Mouse (Mus musculus) c-Kit-positive CD71-positive TER-119-positive erythroid progenitor cells, embryonic 14.5 days (primary cell): Measurements from ENCODE around the gene Reck.

Experiments
- DNase-seq: peaks from one replicate; pipeline ENCODE4 v3.0.0-alpha.2; 2013; ENCODE audit warnings: low spot score

Gene Reck

DNA sequence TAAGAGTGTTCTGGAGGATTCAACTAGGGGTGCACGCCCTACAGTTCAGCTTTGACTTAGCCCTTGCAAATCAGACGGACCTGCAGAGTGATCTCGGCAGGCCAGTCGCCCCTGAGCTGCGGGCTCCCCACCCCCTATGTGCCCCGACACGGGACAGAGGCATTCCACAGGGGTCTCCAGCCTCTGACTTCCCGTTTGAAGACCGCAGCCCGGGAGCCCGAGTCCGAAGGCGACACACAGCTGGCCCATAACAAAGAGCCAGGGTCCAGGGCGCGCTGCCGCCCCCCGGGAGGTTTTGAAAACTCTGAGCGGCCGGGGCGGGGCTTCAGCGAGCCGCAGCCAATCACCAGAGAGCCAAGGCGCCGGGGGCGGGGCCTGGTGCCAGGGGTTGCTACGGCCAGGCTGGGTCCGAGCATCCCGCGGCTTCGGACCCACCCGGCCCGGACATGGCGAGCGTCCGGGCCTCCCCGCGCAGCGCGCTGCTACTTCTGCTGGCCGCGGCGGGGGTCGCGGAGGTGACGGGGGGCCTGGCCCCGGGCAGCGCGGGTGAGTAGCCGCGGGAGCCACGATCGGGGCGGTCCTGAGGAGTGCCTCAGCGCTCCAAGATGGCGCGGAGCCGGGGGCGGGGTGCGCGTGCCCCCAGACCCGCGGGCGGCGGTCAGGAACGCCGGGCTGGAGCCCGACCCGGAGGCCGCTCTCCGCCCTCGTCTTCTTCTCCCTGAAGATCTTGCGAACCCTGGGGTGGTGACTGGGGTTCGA is at the start of gene Reck:
TSS of gene Reck (plus strand) at position 371 of the 759 bp plus-strand sequence.
- DNase-seq = peak; percentile 48

DNA sequence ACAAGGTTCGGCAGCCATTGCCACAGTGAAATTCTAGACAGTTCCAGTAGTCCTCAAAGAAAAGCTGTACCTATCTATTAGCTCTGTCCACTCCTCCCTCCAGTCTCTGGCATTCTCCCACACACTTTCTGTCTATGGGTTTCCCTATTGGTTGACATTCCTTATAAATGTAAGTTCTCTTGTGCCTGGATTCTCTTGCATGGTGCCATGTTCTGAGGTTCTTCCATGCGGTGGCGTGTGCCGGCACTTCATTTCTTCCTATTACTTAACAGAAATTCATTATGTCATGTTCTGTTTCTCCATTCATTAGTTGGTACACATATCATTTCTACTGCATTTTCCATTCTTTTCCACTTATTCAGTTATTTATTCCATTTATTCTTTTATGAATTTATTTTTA is 46.5 kb upstream of the Reck start:
- no peak for DNase-seq

DNA sequence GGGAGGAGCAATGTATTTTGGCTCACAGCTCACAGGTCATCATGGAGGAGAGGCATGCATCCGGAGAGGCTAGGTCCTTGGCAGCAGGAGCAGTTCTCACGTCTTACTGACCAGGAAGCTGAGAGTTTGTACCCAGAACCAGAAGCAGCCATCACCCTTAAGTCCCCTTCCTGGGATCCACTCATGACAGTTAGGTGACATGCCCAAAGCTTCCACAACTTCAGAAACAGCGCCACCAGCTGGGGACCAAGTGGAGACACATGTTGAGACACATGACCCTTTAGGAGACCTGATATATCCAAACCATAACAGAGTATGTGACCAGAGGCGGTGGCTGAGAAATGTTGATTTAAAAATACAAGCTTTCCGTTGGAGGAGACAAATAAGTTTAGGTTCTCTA is 43.3 kb upstream of the Reck start:
- DNase-seq = peak; percentile 3

- no peak for DNase-seq
Measured at GRCm38 (mm10) chr4:43833752-43834151, 41.6 kb upstream of the Reck start.

- no peak for DNase-seq
Measured at GRCm38 (mm10) chr4:43834749-43835148, 40.6 kb upstream of the Reck start.

GRCm38 (mm10) chr4:43838326-43838725 is 37.0 kb upstream of the Reck start:
- no peak for DNase-seq

DNA sequence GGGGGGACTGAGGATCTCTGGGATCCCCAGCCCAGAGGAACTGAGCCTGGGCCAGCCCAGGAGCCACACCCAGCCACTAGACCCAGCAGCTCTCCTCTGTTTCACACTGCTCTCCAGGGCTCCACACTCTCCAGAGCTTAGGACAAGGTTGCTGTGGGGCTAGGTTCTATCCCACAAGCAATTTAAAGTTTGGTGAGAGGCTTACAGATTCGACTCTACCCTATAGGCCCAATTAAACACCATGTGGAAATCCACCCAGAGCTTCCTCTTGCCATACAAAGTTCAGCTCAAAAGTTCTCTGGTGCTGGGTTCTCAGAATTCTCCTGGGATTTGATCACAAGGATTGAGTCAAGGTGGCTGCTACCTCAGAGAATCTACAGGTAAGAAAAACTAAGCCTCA is 35.2 kb upstream of the Reck start, which contains the start of gene Olfr157:
TSS of gene Olfr157 (minus strand) at position 101 of the 400 bp plus-strand sequence.
- DNase-seq = no peak

DNA sequence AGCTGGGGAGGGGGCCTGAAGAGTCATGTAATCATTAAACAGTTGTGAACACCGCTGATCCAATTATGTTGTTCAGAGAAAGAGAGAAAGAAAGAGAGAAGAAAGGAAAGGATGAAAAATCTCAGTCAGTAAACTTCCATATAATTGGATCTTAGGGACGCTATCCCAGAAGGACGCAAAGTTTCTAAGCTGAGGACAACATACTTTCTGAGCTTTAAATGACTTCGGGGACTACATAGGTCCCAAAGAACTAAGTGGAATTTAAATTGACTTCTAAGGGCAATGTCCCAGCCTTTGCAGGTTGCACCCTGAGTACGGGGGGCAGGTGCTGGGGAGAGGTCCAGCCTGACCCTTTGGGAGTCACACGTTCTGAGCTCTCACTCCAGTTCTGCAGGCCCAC is 24.1 kb upstream of the Reck start, which contains the start of gene Olfr155:
TSS of gene Olfr155 (plus strand) at position 301 of the 400 bp plus-strand sequence.
- no peak for DNase-seq

- no peak for DNase-seq
Measured at GRCm38 (mm10) chr4:43854101-43854500, 21.2 kb upstream of the Reck start.

DNA sequence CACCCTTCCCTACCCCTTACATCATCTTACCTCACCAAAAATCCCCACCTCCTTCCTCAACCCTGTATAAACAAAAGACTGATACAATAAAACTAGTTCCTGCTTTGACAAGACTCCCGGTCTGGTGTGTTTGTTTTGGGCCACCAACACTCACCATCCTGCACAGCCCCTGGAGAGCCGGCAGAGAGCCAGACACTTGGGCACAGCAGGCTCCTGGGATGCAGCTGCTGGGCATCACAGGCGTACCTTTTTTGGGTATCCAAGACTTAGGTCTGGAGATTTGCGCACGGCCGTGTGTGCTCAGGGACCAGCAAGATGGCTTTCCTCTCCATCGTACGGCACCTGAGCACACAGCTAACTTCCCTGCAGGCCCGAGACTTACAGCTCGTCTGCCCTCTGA is 15.4 kb upstream of the Reck start:
- DNase-seq = no peak

GRCm38 (mm10) chr4:43860744-43861519 is 14.4 kb upstream of the Reck start:
- peak; percentile 27 for DNase-seq

- DNase-seq = no peak
Measured at GRCm38 (mm10) chr4:43863298-43863697, 12.0 kb upstream of the Reck start.

GRCm38 (mm10) chr4:43869821-43870220 is 5.5 kb upstream of the Reck start:
- no peak for DNase-seq

GRCm38 (mm10) chr4:43874501-43874900 is 829 bp upstream of the Reck start:
- DNase-seq = no peak

GRCm38 (mm10) chr4:43875919-43876411 is 635 bp downstream of the Reck start:
- no peak for DNase-seq

DNA sequence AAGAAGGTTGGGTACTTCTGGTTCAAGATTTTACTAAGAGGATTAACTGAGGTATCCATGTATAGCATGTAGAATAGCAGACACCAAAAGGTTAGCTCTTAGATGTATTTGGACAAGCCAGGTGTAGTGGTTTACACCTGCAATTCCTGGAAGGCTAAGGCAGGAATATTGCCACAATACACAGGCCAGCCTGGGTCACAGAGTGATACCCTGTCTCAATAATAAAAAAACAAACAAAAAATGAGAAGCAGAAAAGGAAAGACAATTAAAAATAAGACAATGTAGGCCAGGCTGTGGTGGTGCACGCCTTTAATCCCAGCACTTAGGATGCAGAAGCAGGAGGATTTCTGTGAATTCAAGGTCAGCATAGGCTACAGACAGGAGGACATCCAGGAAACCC is 1.9 kb downstream of the Reck start:
- no peak for DNase-seq

DNA sequence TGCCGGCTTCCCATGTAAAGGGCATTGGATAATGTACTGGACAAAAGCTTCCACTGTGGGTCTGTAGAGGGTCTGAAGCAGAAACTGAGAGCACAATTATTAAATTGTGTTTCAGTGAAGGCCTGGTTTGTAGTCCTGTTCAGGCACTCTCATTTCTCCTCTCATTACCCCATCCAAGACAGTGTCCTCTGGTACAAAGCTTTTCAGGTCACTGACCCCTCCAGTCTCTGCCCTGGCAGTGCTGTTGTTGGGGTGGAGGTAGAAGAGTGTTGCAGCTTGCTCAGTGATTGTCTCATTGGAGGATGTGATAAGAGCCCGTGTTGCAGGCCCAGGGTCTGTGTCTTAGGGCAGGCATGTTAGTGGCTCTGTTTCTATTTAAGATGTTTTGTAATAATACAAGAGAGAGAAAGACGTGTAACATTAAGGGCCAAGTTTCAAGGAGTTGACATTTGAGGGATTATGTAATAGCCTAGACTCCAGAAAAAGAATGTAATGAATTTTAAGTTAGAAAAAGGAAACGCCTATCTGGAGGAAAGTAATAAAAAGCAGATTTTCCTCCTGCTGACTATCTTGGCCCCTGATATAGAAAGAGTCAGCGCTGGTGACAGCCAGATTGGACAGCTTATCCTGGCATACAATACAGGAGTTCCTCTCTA is 2.9 kb downstream of the Reck start:
- DNase-seq = no peak

GRCm38 (mm10) chr4:43879566-43879965 is 4.2 kb downstream of the Reck start:
- DNase-seq = no peak

- no peak for DNase-seq
Measured at GRCm38 (mm10) chr4:43884196-43884595, 8.9 kb downstream of the Reck start.

DNA sequence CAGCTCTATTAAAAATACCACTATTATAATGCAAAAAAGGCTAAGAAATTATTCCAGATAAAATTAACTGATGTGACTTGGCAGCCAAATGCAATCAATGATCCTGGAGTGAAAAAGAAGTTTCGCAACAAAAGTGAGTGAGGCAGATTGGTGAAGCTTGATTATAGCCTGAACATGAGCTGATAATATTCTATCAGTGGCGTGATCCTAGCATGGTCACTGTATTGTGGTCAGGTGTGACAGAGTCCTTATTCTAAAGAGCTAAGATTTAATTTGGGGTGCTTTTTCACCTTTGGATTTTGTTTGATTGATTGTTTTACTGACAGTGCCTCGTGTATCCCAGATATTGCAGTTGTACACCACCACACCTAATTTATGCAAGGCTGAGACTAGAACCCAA is 15.9 kb downstream of the Reck start:
- no peak for DNase-seq

- no peak for DNase-seq
Measured at GRCm38 (mm10) chr4:43897209-43897608, 21.9 kb downstream of the Reck start.

GRCm38 (mm10) chr4:43899197-43899596 is 23.9 kb downstream of the Reck start:
- DNase-seq = no peak

- no peak for DNase-seq
Measured at GRCm38 (mm10) chr4:43903690-43904089, 28.4 kb downstream of the Reck start.
